Mouse (Mus musculus) midbrain, postnatal 0 days (tissue): ENCODE data around the gene Hyls1. TPM values are rescaled to one million over a fixed set of nuclear protein-coding genes. Genes with fewer than 3 reads are reported as not detected.
A peak's percentile ranks its signal among the peaks of the same experiment; 100 is the strongest.

ENCODE experiments used
- ATAC-seq: fragments of 200-750 bp; cut with Nextera tagmentation; 2 replicates; pipeline ENCODE4 v1.8.0; 2017; ENCODE audit warnings: moderate number of reproducible peaks, mild to moderate bottlenecking, moderate TSS enrichment, moderate library complexity; ENCODE audit not compliant: low FRiP score
- DNase-seq: peaks from one replicate; pipeline ENCODE4 v3.0.0-alpha.2; 2015; ENCODE audit warnings: low spot score
- H3K27ac ChIP-seq: fragments of 300-500 bp; sonication (generic); 2 replicates; pipeline ENCODE4 v1.5.1; 2014; ENCODE audit warnings: low read depth, mild to moderate bottlenecking, low read length, mixed read lengths
- H3K27me3 ChIP-seq: fragments of 300-500 bp; sonication (generic); 2 replicates; pipeline ENCODE4 v1.6.1; 2014; ENCODE audit warnings: low read length, control low read depth, mixed read lengths; ENCODE audit not compliant: insufficient read depth
- H3K36me3 ChIP-seq: fragments of 300-500 bp; sonication (generic); 2 replicates; pipeline ENCODE4 v1.6.1; 2014; ENCODE audit warnings: low read length, control low read depth, mixed read lengths; ENCODE audit not compliant: insufficient read depth
- H3K4me1 ChIP-seq: fragments of 300-500 bp; sonication (generic); 2 replicates; pipeline ENCODE4 v1.6.1; 2014; ENCODE audit warnings: mild to moderate bottlenecking, control low read depth, antibody characterized with exemption, low read length, mixed read lengths; ENCODE audit not compliant: insufficient read depth
- H3K4me2 ChIP-seq: fragments of 300-500 bp; sonication (generic); 2 replicates; pipeline ENCODE4 v1.6.1; 2014; ENCODE audit warnings: low read depth, mild to moderate bottlenecking, low read length, mixed read lengths; ENCODE audit not compliant: poor library complexity, severe bottlenecking
- H3K4me3 ChIP-seq: fragments of 300-500 bp; sonication (generic); 2 replicates; pipeline ENCODE4 v1.5.1; 2014; ENCODE audit warnings: low read depth, mild to moderate bottlenecking, low read length, moderate library complexity
- H3K9ac ChIP-seq: fragments of 300-500 bp; sonication (generic); replicated peaks from 2 replicates; pipeline ENCODE4 v1.6.1; 2014; ENCODE audit warnings: mild to moderate bottlenecking, low read length, moderate library complexity, mixed read lengths; ENCODE audit not compliant: poor library complexity, severe bottlenecking
- H3K9me3 ChIP-seq: fragments of 300-500 bp; sonication (generic); 2 replicates; pipeline ENCODE4 v1.6.1; 2016; ENCODE audit warnings: low read length, control low read depth
- CTCF ChIP-seq: IDR thresholded peaks from 2 replicates; pipeline ENCODE4 v1.5.1; 2016; ENCODE audit warnings: antibody characterized with exemption, mild to moderate bottlenecking
- WGBS: fragments of 180-500 bp; shearing (Covaris S2); extraction: QIAGEN DNeasy Blood & Tissue Kit; methylation state at CpG from one replicate; pipeline ENCODE4 v1.1.7; 2014; 5-methylcytosine and 5-hydroxymethylcytosine counted together
- polyA plus RNA-seq: library from polyadenylated mRNA; unstranded; fragments of >200 nt; fragmentation: Nextera tagmentation; extraction: Ambion mirVana; gene quantifications from 2 replicates; pipeline ENCODE4 v1.2.1, GENCODE M21; 2015
- total RNA-seq: library from RNA; depleted of rRNA; stranded (reverse); fragments of >200 nt; gene quantifications from 2 replicates; pipeline ENCODE4 v1.2.3, GENCODE M21; 2014

The Hyls1 gene
- total and polyA plus RNA-seq, 2 experiments from 2014 or later = 7.9 to 9.2 TPM

- no peaks in the 10 kb centered on the region for H3K9me3 ChIP-seq
- H3K4me1 ChIP-seq = no peaks in the 10 kb centered on the region
- no peaks in the 10 kb centered on the region for H3K27me3 ChIP-seq
- H3K4me2 ChIP-seq = no peak overlapping the region
- peak; percentile 84 for DNase-seq
- H3K9ac ChIP-seq = no peak overlapping the region
- ATAC-seq = peak; percentile 68
- no peak overlapping the region for H3K27ac ChIP-seq
- TF ChIP-seq CTCF = peak; percentile 87
- peaks cover 40% of the 10 kb centered on the region for H3K36me3 ChIP-seq
- WGBS = 6% methylated on average over 6 of the region's 6 CpGs
- H3K4me3 ChIP-seq = no peak overlapping the region
Measured at GRCm38 (mm10) chr9:35541488-35541887, 28.7 kb downstream of the Hyls1 start.

GRCm38 (mm10) chr9:35541024-35541423 is 29.2 kb downstream of the Hyls1 start:
- no peak for ATAC-seq
- WGBS = 89% methylated on average over 5 of the region's 5 CpGs
- no peak for TF ChIP-seq CTCF

GRCm38 (mm10) chr9:35539001-35539750 is 31.0 kb downstream of the Hyls1 start:
- no peak overlapping the region for H3K9ac ChIP-seq
- DNase-seq (no peak), ATAC-seq (no peak)
- no peak overlapping the region for H3K27ac ChIP-seq
- H3K4me3 ChIP-seq = no peak overlapping the region
- no peaks in the 10 kb centered on the region for H3K27me3 ChIP-seq
- H3K9me3 ChIP-seq = no peaks in the 10 kb centered on the region
- H3K4me2 ChIP-seq = no peak overlapping the region
- no peak for TF ChIP-seq CTCF
- 76% methylated on average over 13 of the region's 13 CpGs for WGBS
- H3K36me3 ChIP-seq = peaks cover 18% of the 10 kb centered on the region
- H3K4me1 ChIP-seq = no peaks in the 10 kb centered on the region

More at GRCm38 (mm10) chr9:35541024-35541423, 29.2 kb downstream of the Hyls1 start:
- H3K27me3 ChIP-seq = no peaks in the 10 kb centered on the region
- H3K9me3 ChIP-seq = no peaks in the 10 kb centered on the region
- H3K4me3 ChIP-seq = no peak overlapping the region
- H3K9ac ChIP-seq = no peak overlapping the region
- no peaks in the 10 kb centered on the region for H3K4me1 ChIP-seq
- no peak overlapping the region for H3K27ac ChIP-seq
- DNase-seq = no peak
- no peak overlapping the region for H3K4me2 ChIP-seq
- H3K36me3 ChIP-seq = peaks cover 36% of the 10 kb centered on the region

GRCm38 (mm10) chr9:35535876-35536275 is 34.3 kb downstream of the Hyls1 start:
- Histone ChIP-seq H3K4me3 (no peak overlapping the region), H3K27me3 (no peaks in the 10 kb centered on the region), H3K9me3 (no peaks in the 10 kb centered on the region), H3K9ac (no peak overlapping the region), H3K36me3 (peaks cover 6% of the 10 kb centered on the region; the same call in 1 of the 2 replicates), H3K27ac (no peak overlapping the region), H3K4me2 (no peak overlapping the region), H3K4me1 (no peaks in the 10 kb centered on the region)
- 85% methylated on average over 4 of the region's 4 CpGs for WGBS
- TF ChIP-seq CTCF = no peak
- DNase-seq = no peak
- ATAC-seq = no peak

- Histone ChIP-seq H3K27ac (no peak overlapping the region), H3K9ac (no peak overlapping the region), H3K4me3 (no peak overlapping the region), H3K9me3 (no peaks in the 10 kb centered on the region), H3K4me1 (no peaks in the 10 kb centered on the region), H3K4me2 (no peak overlapping the region), H3K36me3 (peaks cover 3% of the 10 kb centered on the region; the same call in 1 of the 2 replicates), H3K27me3 (no peaks in the 10 kb centered on the region)
- WGBS = 15% methylated on average over 2 of the region's 2 CpGs
- TF ChIP-seq CTCF = peak; percentile 95
- ATAC-seq (peak; percentile 86), DNase-seq (peak; percentile 85)
Measured at GRCm38 (mm10) chr9:35535110-35535509, 35.1 kb downstream of the Hyls1 start.

GRCm38 (mm10) chr9:35533266-35533665 is 36.9 kb downstream of the Hyls1 start:
- ATAC-seq (no peak), DNase-seq (no peak)
- WGBS = 76% methylated on average over 9 of the region's 9 CpGs
- no peaks in the 10 kb centered on the region for H3K9me3 ChIP-seq
- no peak overlapping the region for H3K9ac ChIP-seq
- no peak overlapping the region for H3K4me2 ChIP-seq
- no peaks in the 10 kb centered on the region for H3K27me3 ChIP-seq
- H3K4me1 ChIP-seq = no peaks in the 10 kb centered on the region
- no peak overlapping the region for H3K27ac ChIP-seq
- no peak for TF ChIP-seq CTCF
- no peaks in the 10 kb centered on the region for H3K36me3 ChIP-seq
- no peak overlapping the region for H3K4me3 ChIP-seq
